Mouse (Mus musculus) R1 (cell line): ENCODE results near the gene Gm8094.
"Not testable (repeated sequence)": the region's sequence is repeated elsewhere in the genome, so short reads cannot be mapped to it uniquely, and the experiment has no call there.

Experiments
- DNase-seq: peaks from one replicate; pipeline ENCODE4 v3.0.0-alpha.2; 2018; ENCODE audit warnings: low read depth, low spot score

Gene Gm8094

GRCm38 (mm10) chr14:43076543-43076942 is at the start of gene Gm8094:
Gene Gm8094, minus strand, starts transcription at chr14:43076643.
- not testable (repeated sequence) for DNase-seq

- not testable (repeated sequence) for DNase-seq
Measured at GRCm38 (mm10) chr14:43119673-43120072, 43.2 kb upstream of the Gm8094 start.

GRCm38 (mm10) chr14:43100301-43100700 is 23.9 kb upstream of the Gm8094 start, which contains the start of gene Gm8104:
Gene Gm8104, plus strand, starts transcription at chr14:43100601.
- not testable (repeated sequence) for DNase-seq

DNA sequence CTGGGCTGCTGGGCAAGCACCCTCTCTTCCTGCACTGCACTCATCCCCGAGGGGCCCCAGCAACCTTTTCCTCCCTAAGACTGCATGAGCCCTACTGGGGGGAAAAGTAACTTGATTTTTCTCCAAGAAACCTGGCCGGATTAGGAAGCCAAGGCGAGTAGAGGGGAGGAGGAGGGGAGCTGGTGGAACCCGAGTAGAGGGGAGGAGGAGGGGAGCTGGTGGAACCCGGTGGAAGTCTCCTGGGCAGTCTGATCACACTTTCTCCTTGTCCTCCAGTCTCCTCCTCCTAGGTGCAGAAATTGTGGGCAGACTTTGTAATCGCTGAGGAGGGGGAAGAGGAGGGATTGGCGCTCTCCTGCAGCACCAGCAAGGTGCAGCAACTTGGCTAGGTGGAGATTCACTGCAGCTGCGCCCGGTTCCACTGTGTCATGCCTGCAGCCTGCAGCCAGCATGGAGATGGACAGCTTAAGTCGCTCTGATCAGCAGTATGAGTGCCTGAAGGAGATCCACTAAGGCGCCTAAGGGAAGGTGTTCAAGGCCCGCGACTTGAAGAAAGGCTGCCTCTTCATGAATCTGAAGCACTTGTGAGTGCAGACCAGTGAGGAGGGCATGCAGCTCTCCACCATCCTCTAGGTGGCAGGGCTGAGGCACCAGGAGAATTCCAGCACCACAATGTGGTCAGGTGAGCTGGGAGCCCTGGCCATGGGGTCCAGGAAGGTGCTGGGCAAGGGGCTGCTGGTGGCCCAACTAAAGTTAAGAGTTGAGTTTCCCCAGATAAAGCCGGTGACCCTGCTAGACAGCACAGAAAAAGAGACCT is 12.9 kb upstream of the Gm8094 start:
- not testable (repeated sequence) for DNase-seq

- DNase-seq: not testable (repeated sequence)
Measured at GRCm38 (mm10) chr14:43084936-43085730, 8.7 kb upstream of the Gm8094 start.

- not testable (repeated sequence) for DNase-seq
Measured at GRCm38 (mm10) chr14:43060179-43060578, 16.3 kb downstream of the Gm8094 start.

DNA sequence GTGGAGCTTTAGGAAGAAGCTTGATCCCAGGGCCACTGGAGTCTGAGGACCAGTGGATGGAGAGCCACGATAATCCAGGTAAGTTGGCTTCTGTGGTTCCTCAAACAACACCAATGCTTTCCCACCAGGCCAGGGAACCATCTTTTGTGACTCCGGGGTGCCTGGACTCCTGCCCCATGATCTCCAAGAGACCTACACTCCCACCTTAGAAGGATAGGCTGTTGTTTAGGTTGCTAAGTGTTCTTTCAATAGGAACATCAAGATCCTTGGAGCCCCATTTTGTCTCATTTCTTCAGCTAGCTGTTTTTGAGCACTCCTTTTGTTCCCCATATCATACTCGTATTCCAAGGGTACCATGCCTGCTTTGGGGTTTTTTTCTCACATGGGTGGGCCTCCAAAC is 18.4 kb downstream of the Gm8094 start:
- DNase-seq: not testable (repeated sequence)
